In genomic region chr2:22297913-22298312, GRCm38 (mm10) we compare ENCODE assay signal across 23 mouse cellular contexts.
"Had no signal": no experiment of that assay in that cellular context is flagged by ENCODE, and none has a peak within 500 bp of the region (broad histone marks: within the 10 kb centered on the region; RNA-seq: fewer than 3 reads in every experiment).

No protein-coding gene starts in this region.

- H3K27me3 ChIP-seq: heart, embryonic 13.5 days; heart, embryonic 15.5 days; hindbrain, embryonic 13.5 days; hindbrain, embryonic 15.5 days; limb, embryonic 13.5 days; limb, embryonic 15.5 days had no signal

- H3K27ac ChIP-seq: heart, adult 2 months; heart, embryonic 13.5 days; heart, embryonic 15.5 days; hindbrain, embryonic 13.5 days; hindbrain, embryonic 15.5 days; hindbrain, postnatal 0 days; limb, embryonic 13.5 days; limb, embryonic 15.5 days had no signal

- H3K4me1 ChIP-seq: heart, embryonic 13.5 days; heart, embryonic 15.5 days; limb, embryonic 13.5 days; limb, embryonic 15.5 days had no signal

- ATAC-seq: forebrain, postnatal 0 days; hindbrain, postnatal 0 days; intestine, embryonic 16.5 days had no signal

- H3K9me3 ChIP-seq: heart, embryonic 13.5 days; heart, embryonic 15.5 days; hindbrain, embryonic 13.5 days; hindbrain, embryonic 15.5 days; limb, embryonic 13.5 days; limb, embryonic 15.5 days had no signal

- H3K4me2 ChIP-seq: heart, embryonic 11.5 days; heart, embryonic 13.5 days; heart, embryonic 15.5 days; hindbrain, embryonic 13.5 days; hindbrain, embryonic 15.5 days; limb, embryonic 13.5 days; limb, embryonic 15.5 days had no signal

- H3K9ac ChIP-seq: forebrain, postnatal 0 days; heart, embryonic 13.5 days; heart, embryonic 15.5 days; hindbrain, embryonic 13.5 days; hindbrain, embryonic 15.5 days; limb, embryonic 13.5 days; limb, embryonic 15.5 days had no signal

- H3K36me3 ChIP-seq: heart, embryonic 13.5 days; heart, embryonic 15.5 days; hindbrain, embryonic 13.5 days; hindbrain, embryonic 15.5 days; limb, embryonic 13.5 days; limb, embryonic 15.5 days had no signal

- DNase-seq: forebrain, postnatal 0 days; gastrocnemius, postnatal 14 days; gastrocnemius, postnatal 36 days; heart, adult 11 months; heart, adult 2 months; heart, postnatal 14 days; heart, postnatal 36 days; kidney, adult 11 months; kidney, adult 2 months; kidney, postnatal 14 days; kidney, postnatal 36 days; layer of hippocampus, adult 9-11 months; layer of hippocampus, postnatal 36 days; left cerebral cortex, postnatal 4 days had no signal

- H3K4me3 ChIP-seq: heart, adult 2 months; heart, embryonic 13.5 days; heart, embryonic 15.5 days; hindbrain, embryonic 13.5 days; hindbrain, embryonic 15.5 days; limb, embryonic 13.5 days; limb, embryonic 15.5 days had no signal
